8 mouse cellular contexts compared by ENCODE assay signal in the genomic region with DNA sequence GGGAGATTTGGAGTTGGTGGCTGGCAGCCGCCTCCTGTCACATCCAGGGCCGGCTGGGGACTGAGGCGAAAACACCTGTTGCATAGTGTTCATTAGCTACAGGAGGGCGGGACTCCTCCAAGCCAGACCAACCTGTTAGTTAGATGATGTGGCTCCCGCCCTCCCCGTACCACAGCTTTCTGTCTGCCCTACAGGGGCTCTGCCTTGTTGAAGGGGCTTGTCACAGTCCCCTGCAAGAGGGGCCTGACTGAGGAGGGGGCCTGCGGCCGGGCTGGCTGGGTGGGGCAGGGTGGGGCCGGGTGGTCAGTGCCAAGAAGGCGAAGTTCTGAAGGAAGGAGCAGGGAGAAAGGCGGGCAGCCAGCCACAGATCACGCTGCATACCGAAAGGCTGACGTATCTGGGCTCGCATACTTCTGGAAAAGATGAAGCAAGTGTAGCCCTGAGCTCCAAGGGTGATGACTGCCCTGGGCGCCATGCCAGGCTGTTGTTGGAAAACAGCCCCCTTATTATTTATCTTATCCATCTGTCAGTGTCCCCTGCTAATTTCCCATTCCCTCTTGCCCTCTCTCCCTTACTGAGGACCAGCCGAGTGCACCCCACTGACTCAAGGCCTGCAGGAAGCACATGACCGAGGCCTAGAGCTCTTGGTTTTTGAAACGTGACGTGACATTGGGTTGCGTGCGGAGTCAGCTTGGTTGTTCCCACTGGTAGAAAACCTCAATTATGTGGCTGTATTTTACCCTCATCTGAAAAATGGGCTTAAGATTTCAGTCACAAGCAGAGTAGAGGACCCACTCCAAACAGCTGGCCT. TPM values are rescaled to one million over a fixed set of nuclear protein-coding genes. Genes with fewer than 3 reads are reported as not detected.
DNase-seq lines count a peak whose midpoint lies in the region; ATAC-seq and TF ChIP-seq lines count a peak whose summit lies in the region.

Krt80 (minus strand) TSS at position 62 of the 811 bp plus-strand sequence.

- no peak within 1 kb of the TSS; the same call in 1 of the 2 replicates for H3K9ac ChIP-seq in midbrain, postnatal 0 days (replicated peaks; ENCODE audit: low read length, poor library complexity, severe bottlenecking)
- no peak within 1 kb of the TSS for H3K9ac ChIP-seq in midbrain, embryonic 15.5 days

- DNase-seq in midbrain, postnatal 0 days (ENCODE audit: low spot score): peak; percentile 42
- peak; percentile 99 for DNase-seq in heart, adult 11 months
- DNase-seq in kidney, adult 8-10 months: peak; percentile 77 to 78
- DNase-seq in thymus, postnatal 10 days (ENCODE audit: low spot score in 2 of 2): no peak
- DNase-seq in spleen, postnatal 4 days (ENCODE audit: low spot score in 2 of 2): no peak
- no peak for DNase-seq in frontal cortex, postnatal 25 days (ENCODE audit: low spot score in 2 of 2)

- no peak for TF ChIP-seq CTCF in midbrain, postnatal 0 days (IDR thresholded peaks at IDR 0.05)

- H3K36me3 ChIP-seq in midbrain, postnatal 0 days (ENCODE audit: insufficient read depth, low read length): no peaks in the 10 kb centered on the region
- no peaks in the 10 kb centered on the region for H3K36me3 ChIP-seq in midbrain, embryonic 15.5 days (replicated peaks)

- H3K9me3 ChIP-seq in midbrain, postnatal 0 days (ENCODE audit: low read length): no peaks in the 10 kb centered on the region
- H3K9me3 ChIP-seq in midbrain, embryonic 15.5 days: no peaks in the 10 kb centered on the region

- no peaks in the 10 kb centered on the region for H3K4me1 ChIP-seq in midbrain, postnatal 0 days (ENCODE audit: insufficient read depth, low read length)
- no peaks in the 10 kb centered on the region; the same call in 1 of the 2 replicates for H3K4me1 ChIP-seq in midbrain, embryonic 15.5 days

- H3K27ac ChIP-seq in midbrain, postnatal 0 days (ENCODE audit: low read depth, low read length): no peak within 1 kb of the TSS
- H3K27ac ChIP-seq in midbrain, embryonic 15.5 days: no peak within 1 kb of the TSS

- ATAC-seq in midbrain, postnatal 0 days (ENCODE audit: low FRiP score): no peak
- ATAC-seq in midbrain, embryonic 15.5 days (replicated peaks): no peak
- no peak for ATAC-seq in neutrophil, adult 5-6 weeks (ENCODE audit: extremely low read depth, insufficient number of reproducible peaks, low FRiP score, poor library complexity, severe bottlenecking)

- no peak within 1 kb of the TSS for H3K4me3 ChIP-seq in midbrain, postnatal 0 days (ENCODE audit: low read depth, low read length)
- no peak within 1 kb of the TSS for H3K4me3 ChIP-seq in midbrain, embryonic 15.5 days

- no peaks in the 10 kb centered on the region for H3K27me3 ChIP-seq in midbrain, postnatal 0 days (ENCODE audit: insufficient read depth, low read length)
- no peaks in the 10 kb centered on the region for H3K27me3 ChIP-seq in midbrain, embryonic 15.5 days (replicated peaks)

- H3K4me2 ChIP-seq in midbrain, postnatal 0 days (ENCODE audit: low read depth, low read length, poor library complexity, severe bottlenecking): no peak within 1 kb of the TSS
- no peak within 1 kb of the TSS for H3K4me2 ChIP-seq in midbrain, embryonic 15.5 days

- 69% methylated on average over 21 of the region's 22 CpGs for WGBS in midbrain, postnatal 0 days
- 61% methylated on average over 22 of the region's 22 CpGs for WGBS in midbrain, embryonic 15.5 days

RNA-seq across cellular contexts. Expression of gene Krt80, which starts in this region (rescaled TPM):
- total RNA-seq in midbrain, postnatal 0 days (2014; rRNA removed): 0.09 and 1.0 TPM in 2 replicates
- polyA plus RNA-seq in midbrain, postnatal 0 days (2015; fragmentation: Nextera tagmentation; extraction: Ambion mirVana): 0.16 and 0.33 TPM in 2 replicates
- 0.09 and 0.23 TPM in 2 replicates for polyA plus RNA-seq in midbrain, embryonic 15.5 days (2015; fragmentation: Nextera tagmentation; extraction: Ambion mirVana)
- 31.7 and 34.7 TPM in 2 replicates for total RNA-seq in neutrophil, adult 5-6 weeks (2017)

Comparison
In these comparisons a context has a peak if more than half of its experiments do, and no peak if none do; other contexts are left out.
1. RNA of gene Krt80 (total RNA-seq): 31.7 to 34.7 TPM in neutrophil, adult 5-6 weeks; 0.09 to 1.0 TPM in midbrain, postnatal 0 days; every median in the first group is over 10 times any median in the second.
2. DNase-seq: peak in midbrain, postnatal 0 days (single experiment), heart, adult 11 months (single experiment) and kidney, adult 8-10 months (2 of 2); none in thymus, postnatal 10 days (0 of 2), spleen, postnatal 4 days (0 of 2) and frontal cortex, postnatal 25 days (0 of 2).